Mouse (Mus musculus) kidney, adult 8-10 months (tissue): Measurements from ENCODE around the gene Hid1.

ENCODE experiments used
- DNase-seq, 2 experiments: peaks; one replicate each; pipeline ENCODE4 v3.0.0; 2022

Gene Hid1

GRCm38 (mm10) chr11:115374695-115375425 is 7.3 kb upstream of the Hid1 start:
- DNase-seq: no peak

GRCm38 (mm10) chr11:115373805-115374694 is 6.5 kb upstream of the Hid1 start:
- DNase-seq: peak; percentile 47 to 50

GRCm38 (mm10) chr11:115372737-115373136 is 5.2 kb upstream of the Hid1 start:
- DNase-seq: no peak

- DNase-seq: no peak
These were observed 4.5 kb upstream of the Hid1 start for GRCm38 (mm10) chr11:115372015-115372414.

- no peak for DNase-seq
These were observed 3.8 kb upstream of the Hid1 start for GRCm38 (mm10) chr11:115371354-115371753.

- no peak for DNase-seq
These were observed 2.8 kb upstream of the Hid1 start for GRCm38 (mm10) chr11:115370368-115370767.

GRCm38 (mm10) chr11:115366706-115367394 is 706 bp downstream of the Hid1 start:
- DNase-seq: no peak

GRCm38 (mm10) chr11:115366039-115366705 is 1.4 kb downstream of the Hid1 start:
- no peak for DNase-seq

DNA sequence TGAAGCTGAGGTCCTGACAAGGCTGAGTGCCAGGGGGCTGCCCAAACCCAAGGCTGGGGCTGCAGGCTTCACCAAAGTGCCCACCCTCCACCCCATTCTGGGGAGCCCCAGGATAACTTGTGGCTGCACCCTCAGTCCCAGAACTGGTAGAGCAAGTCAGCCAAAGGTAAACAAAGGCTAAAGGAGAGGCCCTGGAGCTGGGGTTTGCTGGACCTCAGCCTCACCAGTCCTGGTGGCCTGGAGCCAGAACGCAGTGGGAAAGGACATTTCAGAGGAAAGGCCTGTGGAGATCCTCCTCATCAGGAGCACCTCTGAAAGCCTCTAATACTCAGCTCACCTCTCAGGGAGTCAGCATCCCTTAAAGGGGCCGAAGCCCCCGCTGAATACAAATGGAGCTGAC is 3.4 kb downstream of the Hid1 start:
- DNase-seq: no peak

DNA sequence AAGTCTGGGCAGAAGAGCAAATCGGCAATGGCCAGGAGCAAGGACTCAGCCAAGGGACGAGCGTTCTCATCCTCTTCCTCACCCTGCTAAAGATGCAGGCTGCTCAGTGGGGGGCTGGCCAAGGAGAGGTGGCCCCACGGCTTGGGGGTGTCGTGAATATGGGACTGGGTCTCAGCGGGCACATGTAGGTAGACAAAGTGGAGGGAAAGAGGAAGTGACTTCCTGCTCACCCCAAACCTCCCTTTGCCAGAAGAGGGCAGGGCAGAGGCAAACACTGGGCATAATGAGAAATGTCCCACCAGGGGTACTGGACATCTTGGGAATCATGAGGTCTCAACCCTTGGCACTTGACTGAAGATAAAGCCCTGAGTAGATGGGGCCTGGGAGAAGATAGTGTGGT is 7.8 kb downstream of the Hid1 start:
- no peak for DNase-seq

DNA sequence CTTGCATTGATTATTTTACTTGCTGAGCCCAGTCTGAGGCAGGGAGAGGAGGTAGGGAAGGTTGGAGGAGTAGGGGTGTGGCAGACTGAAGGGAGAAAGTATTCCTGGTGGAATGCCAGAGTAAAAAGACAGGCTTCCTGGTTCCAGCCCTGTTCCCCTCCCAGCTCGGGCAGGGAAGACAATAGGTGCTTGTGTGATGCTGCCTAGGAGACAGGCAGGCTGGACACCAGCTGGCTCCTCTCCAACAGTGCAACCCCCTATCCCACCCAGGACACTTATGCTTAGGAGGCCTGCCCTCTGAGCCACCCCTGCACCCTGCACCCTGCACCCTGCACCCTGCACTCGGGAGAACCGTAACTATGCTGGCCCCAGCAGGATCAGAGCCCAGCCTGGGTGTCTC is 8.3 kb downstream of the Hid1 start:
- DNase-seq: no peak

GRCm38 (mm10) chr11:115358468-115358867 is 9.1 kb downstream of the Hid1 start:
- DNase-seq: peak; percentile 66 to 76

DNA sequence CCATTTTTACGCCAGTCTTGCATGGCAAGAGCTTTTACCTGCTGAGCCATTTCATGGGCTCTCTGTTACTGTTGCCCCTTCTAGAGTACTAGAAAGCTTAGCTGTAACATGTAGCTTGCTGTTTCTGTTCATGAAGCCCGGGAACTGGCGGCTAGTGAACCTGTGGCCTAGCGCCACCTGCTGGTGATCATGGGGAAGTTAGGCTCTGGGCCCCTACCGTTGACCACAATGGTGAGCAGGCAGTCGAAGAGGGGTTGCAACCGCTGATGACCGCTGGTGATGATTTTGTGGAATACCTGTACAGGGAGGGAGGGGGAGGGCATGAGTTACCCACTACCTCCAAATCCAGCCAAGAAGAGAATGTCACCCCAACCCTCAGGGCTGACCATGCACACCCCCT is 13.4 kb downstream of the Hid1 start:
- DNase-seq: peak in 1 of 2 experiments; percentile 60

- DNase-seq: no peak
These were observed 14.2 kb downstream of the Hid1 start for GRCm38 (mm10) chr11:115353375-115353774.

DNA sequence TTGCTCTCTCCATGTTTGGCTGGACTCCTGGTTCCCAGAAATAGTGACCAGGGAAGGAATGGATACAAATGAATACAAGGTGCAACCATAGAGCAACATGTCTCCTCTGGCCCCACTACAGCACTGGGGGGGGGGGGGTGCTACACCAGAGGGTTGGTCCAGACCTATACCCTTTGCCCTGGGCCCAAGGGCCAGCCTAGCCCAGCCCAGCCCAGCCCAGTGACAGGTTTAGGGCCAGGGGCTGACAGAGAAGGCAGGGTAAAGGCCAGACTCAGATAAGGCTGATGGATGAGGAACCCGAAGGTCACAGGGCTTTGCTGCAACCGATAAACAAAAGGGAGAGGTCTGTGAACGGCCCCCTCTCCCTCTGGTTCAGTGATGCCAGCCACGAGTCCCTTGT is 17.6 kb downstream of the Hid1 start:
- DNase-seq: no peak

DNA sequence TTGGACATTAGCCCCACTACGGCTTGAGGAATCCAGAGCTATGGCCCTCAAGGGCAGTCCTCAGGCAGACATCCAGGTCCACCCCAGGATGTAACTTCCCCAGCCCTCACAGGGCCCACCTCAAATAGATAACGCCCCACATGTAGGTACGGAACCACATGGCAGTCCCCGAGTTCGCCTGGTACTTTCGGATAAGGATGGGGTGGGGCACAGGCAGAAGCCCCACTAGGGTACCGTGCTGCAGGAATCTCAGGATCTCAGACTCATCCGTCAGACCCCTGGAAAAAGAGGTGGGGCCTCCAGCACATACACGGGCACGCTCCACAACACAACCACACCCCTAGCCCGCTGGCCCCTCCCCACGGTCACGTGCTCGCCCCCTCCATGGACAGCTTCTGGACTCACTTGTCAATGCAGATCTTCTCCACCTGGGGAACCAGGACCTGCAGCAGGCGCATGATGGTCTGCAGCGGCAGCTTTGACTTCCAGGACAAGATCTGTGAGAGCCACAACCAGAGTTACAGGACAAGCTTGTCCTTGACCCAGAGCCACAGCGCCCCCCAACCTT is 18.8 kb downstream of the Hid1 start:
- no peak for DNase-seq

DNA sequence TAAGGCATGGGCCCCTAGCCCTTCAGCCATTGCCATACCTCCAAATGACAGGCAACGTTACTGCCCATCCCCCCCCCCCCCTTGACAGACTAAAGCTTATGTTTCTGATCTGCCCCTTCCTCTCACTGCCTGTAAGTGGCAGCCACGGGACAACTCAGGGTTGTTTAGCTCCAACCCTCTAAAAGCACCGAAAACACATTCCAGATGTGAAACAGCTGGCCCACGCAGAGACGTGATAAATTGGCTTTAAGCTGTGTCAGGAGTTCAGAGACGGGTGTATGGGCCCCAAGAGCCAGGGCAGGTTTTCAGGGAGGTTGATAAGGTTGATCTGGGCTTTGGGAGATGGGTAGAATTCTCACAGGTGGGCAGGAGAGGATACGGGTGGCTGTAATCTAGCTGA is 22.0 kb downstream of the Hid1 start:
- no peak for DNase-seq

DNA sequence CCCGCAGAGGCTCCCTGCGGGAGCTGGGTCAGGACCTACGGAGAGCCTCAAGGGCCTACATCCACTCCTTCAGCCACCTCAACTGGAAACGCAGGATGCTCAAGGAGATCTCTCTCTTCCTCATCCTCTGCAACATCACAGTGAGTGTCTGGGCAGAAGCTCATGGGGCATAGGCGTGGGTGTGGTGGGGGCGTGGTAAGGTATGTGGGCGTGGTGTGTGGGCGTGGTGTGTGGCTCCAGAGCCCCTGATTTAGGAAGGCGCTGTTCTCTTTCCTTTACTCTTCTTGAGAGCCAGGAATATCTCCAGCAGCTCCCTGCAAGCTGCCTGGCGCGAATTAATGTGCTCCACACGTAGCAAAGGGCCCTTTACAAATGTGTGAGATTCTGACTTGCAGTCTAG is 22.6 kb downstream of the Hid1 start:
- DNase-seq: no peak

- DNase-seq: no peak
These were observed 25.7 kb downstream of the Hid1 start for GRCm38 (mm10) chr11:115341866-115342265.

DNA sequence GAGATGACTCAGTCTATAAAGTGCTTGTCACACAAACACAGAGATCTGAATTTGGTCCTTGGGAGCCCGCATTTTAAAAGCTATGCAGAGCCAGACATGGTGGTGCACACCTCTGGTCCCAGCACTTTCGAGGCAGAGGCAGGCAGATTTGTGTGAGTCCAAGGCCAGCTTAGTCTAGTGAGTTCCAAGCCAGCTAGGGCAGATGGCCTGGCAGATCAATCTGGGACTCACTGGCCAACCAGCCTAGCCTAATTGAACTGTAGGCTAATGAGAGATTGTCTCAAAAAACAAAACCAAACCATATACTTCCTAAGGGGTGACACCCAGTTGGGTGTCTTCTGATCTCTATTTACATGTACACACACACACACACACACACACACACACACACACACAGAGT is 26.3 kb downstream of the Hid1 start:
- no peak for DNase-seq

DNA sequence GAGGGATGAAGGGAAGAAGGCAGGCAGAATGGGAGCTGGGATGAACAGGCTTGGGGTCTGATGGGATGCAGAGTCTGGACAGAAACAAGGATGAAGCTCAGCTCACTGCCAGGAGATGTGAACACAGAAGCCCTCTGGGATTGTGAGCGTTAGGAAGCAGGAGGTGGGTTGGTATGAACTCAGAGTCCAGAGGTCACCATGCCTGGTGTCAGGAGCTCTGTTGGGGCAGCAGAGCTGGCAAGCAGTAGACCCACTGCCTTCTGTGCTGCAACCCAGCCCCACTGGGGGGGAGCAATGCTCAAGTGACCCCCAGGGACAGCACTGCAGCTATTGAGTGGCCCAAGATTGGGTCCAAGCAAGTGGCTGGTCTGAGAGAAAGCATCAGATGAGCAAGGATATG is 29.7 kb downstream of the Hid1 start:
- no peak for DNase-seq

DNA sequence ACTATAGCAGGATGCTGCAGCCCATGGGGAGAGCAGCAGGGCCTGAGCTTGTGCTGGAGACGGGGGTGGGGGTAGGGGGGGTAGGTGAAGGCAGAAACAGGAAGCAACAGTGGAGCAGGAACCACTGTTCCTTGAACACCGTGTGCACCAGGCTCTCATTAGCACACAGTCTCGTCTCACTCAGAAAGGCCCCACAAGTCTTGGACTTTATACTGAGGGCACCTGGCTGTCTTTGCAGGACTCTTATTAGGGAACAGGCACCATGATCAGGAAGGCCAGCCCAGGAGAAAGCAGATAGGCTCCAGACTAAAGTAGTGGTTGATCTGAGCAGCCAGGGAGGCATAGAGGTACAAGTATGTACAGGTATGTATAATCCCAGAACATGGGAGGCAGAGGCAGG is 30.2 kb downstream of the Hid1 start:
- peak; percentile 32 to 38 for DNase-seq

GRCm38 (mm10) chr11:115336115-115336514 is 31.4 kb downstream of the Hid1 start:
- DNase-seq: no peak
